Mouse (Mus musculus): ENCODE measurements around the gene Ccdc114.
A peak's percentile ranks its signal among the peaks of the same experiment; 100 is the strongest.
"Not testable (repeated sequence)": the region's sequence is repeated elsewhere in the genome, so short reads cannot be mapped to it uniquely, and the experiment has no call there.

Gene Ccdc114

GRCm38 (mm10) chr7:45923762-45924428, at the start of gene Ccdc114:
Ccdc114 (plus strand) TSS chr7:45924072.
- DNase-seq (ENCODE audit: low spot score in 2 of 2), result peak; percentile 89 to 94

GRCm38 (mm10) chr7:45876895-45877294, 47.0 kb upstream of the Ccdc114 start:
- DNase-seq (ENCODE audit: low spot score in 2 of 2), result no peak

GRCm38 (mm10) chr7:45878278-45878677, 45.6 kb upstream of the Ccdc114 start, which contains the start of gene Grin2d:
Grin2d (minus strand) TSS chr7:45878378.
- not testable (repeated sequence) for DNase-seq (ENCODE audit: low spot score in 2 of 2)

- no peak for DNase-seq (ENCODE audit: low spot score in 2 of 2)
These were observed 43.3 kb upstream of the Ccdc114 start for GRCm38 (mm10) chr7:45880531-45880930.

GRCm38 (mm10) chr7:45881011-45881410, 42.9 kb upstream of the Ccdc114 start:
- DNase-seq (ENCODE audit: low spot score in 2 of 2), result no peak

- DNase-seq (ENCODE audit: low spot score in 2 of 2), result no peak
These were observed 36.6 kb upstream of the Ccdc114 start for GRCm38 (mm10) chr7:45887246-45887645.

- no peak for DNase-seq (ENCODE audit: low spot score in 2 of 2)
These were observed 31.2 kb upstream of the Ccdc114 start for GRCm38 (mm10) chr7:45892651-45893050.

- DNase-seq (ENCODE audit: low spot score in 2 of 2), result no peak
These were observed 27.8 kb upstream of the Ccdc114 start for GRCm38 (mm10) chr7:45895931-45896516.

- DNase-seq (ENCODE audit: low spot score in 2 of 2), result peak; percentile 97 to 98
These were observed 27.2 kb upstream of the Ccdc114 start, which contains the start of the genes Syngr4 and Tmem143 for GRCm38 (mm10) chr7:45896517-45897257. Syngr4 (minus strand) TSS chr7:45896714. Tmem143 (plus strand) TSS chr7:45896941.

GRCm38 (mm10) chr7:45897258-45897757, 26.6 kb upstream of the Ccdc114 start:
- peak in 1 of 2 experiments; percentile 59 for DNase-seq (ENCODE audit: low spot score in 2 of 2)

GRCm38 (mm10) chr7:45898125-45898524, 25.7 kb upstream of the Ccdc114 start:
- DNase-seq (ENCODE audit: low spot score in 2 of 2), result peak in 1 of 2 experiments; percentile 5

- no peak for DNase-seq (ENCODE audit: low spot score in 2 of 2)
These were observed 22.3 kb upstream of the Ccdc114 start for GRCm38 (mm10) chr7:45901562-45901961.

GRCm38 (mm10) chr7:45902481-45903002, 21.3 kb upstream of the Ccdc114 start:
- DNase-seq (ENCODE audit: low spot score in 2 of 2), result no peak

- no peak for DNase-seq (ENCODE audit: low spot score in 2 of 2)
These were observed 17.2 kb upstream of the Ccdc114 start for GRCm38 (mm10) chr7:45906622-45907021.

GRCm38 (mm10) chr7:45908384-45908783, 15.5 kb upstream of the Ccdc114 start:
- no peak for DNase-seq (ENCODE audit: low spot score in 2 of 2)

GRCm38 (mm10) chr7:45909145-45909544, 14.7 kb upstream of the Ccdc114 start:
- no peak for DNase-seq (ENCODE audit: low spot score in 2 of 2)

GRCm38 (mm10) chr7:45914067-45914466, 9.8 kb upstream of the Ccdc114 start:
- DNase-seq (ENCODE audit: low spot score in 2 of 2), result no peak

- no peak for DNase-seq (ENCODE audit: low spot score in 2 of 2)
These were observed 8.9 kb upstream of the Ccdc114 start for GRCm38 (mm10) chr7:45915011-45915410.

GRCm38 (mm10) chr7:45916056-45917003, 7.5 kb upstream of the Ccdc114 start:
- DNase-seq (ENCODE audit: low spot score in 2 of 2), result peak; percentile 87

GRCm38 (mm10) chr7:45917004-45917704, 6.7 kb upstream of the Ccdc114 start:
- peak in 1 of 2 experiments; percentile 36 for DNase-seq (ENCODE audit: low spot score in 2 of 2)

Measured in heart, adult 9 months (tissue).